Mouse (Mus musculus) limb, embryonic 14.5 days (tissue): ENCODE data around the gene Zfp715. TPM values are rescaled to one million over a fixed set of nuclear protein-coding genes. Genes with fewer than 3 reads are reported as not detected.
"Not testable (repeated sequence)": the region's sequence is repeated elsewhere in the genome, so short reads cannot be mapped to it uniquely, and the experiment has no call there.

Experiments used
- ATAC-seq: fragments of 200-750 bp; cut with Nextera tagmentation; 2 replicates; pipeline ENCODE4 v1.8.0; 2017; ENCODE audit warnings: low read depth, moderate number of reproducible peaks, moderate TSS enrichment; ENCODE audit not compliant: low FRiP score
- DNase-seq: peaks from one replicate; pipeline ENCODE4 v3.0.0-alpha.2; 2015; ENCODE audit warnings: low spot score
- H3K27ac ChIP-seq: fragments of 300-500 bp; sonication (generic); replicated peaks from 2 replicates; pipeline ENCODE4 v1.5.1; 2014; ENCODE audit warnings: low read depth, mild to moderate bottlenecking, low read length, moderate library complexity, mixed read lengths
- H3K27me3 ChIP-seq: fragments of 300-500 bp; sonication (generic); 2 replicates; pipeline ENCODE4 v1.6.1; 2014; ENCODE audit warnings: low read length, mixed read lengths; ENCODE audit not compliant: control insufficient read depth, insufficient read depth
- H3K36me3 ChIP-seq: fragments of 300-500 bp; sonication (generic); 2 replicates; pipeline ENCODE4 v1.6.1; 2014; ENCODE audit warnings: mild to moderate bottlenecking, low read length, moderate library complexity, mixed read lengths; ENCODE audit not compliant: control insufficient read depth, insufficient read depth
- H3K4me1 ChIP-seq: fragments of 300-500 bp; sonication (generic); 2 replicates; pipeline ENCODE4 v1.6.1; 2014; ENCODE audit warnings: antibody characterized with exemption, low read length, mixed read lengths; ENCODE audit not compliant: control insufficient read depth, insufficient read depth
- H3K4me2 ChIP-seq: fragments of 300-500 bp; sonication (generic); replicated peaks from 2 replicates; pipeline ENCODE4 v1.6.1; 2014; ENCODE audit warnings: low read depth, mild to moderate bottlenecking, low read length, moderate library complexity; ENCODE audit not compliant: severe bottlenecking
- H3K4me3 ChIP-seq: fragments of 300-500 bp; sonication (generic); replicated peaks from 2 replicates; pipeline ENCODE4 v1.5.1; 2014; ENCODE audit warnings: low read length
- H3K9ac ChIP-seq: fragments of 300-500 bp; sonication (generic); 2 replicates; pipeline ENCODE4 v1.6.1; 2014; ENCODE audit warnings: mild to moderate bottlenecking, low read depth, low read length, moderate library complexity; ENCODE audit not compliant: severe bottlenecking
- H3K9me3 ChIP-seq: fragments of 300-500 bp; sonication (generic); 2 replicates; pipeline ENCODE4 v1.6.1; 2016; ENCODE audit warnings: low read length; ENCODE audit not compliant: control insufficient read depth
- POLR2A ChIP-seq: fragments of 200-500 bp; IDR thresholded peaks from 2 replicates; pipeline ENCODE4 v1.8.0; 2012; ENCODE audit warnings: inconsistent platforms, mild to moderate bottlenecking, moderate library complexity, borderline replicate concordance; ENCODE audit not compliant: insufficient read depth, insufficient read length; ENCODE audit errors: extremely low read depth
- WGBS: fragments of 180-500 bp; shearing (Covaris S2); extraction: QIAGEN DNeasy Blood & Tissue Kit; methylation state at CpG from one replicate; pipeline ENCODE4 v1.1.7; 2014; 5-methylcytosine and 5-hydroxymethylcytosine counted together
- polyA plus RNA-seq, 2 experiments: library from polyadenylated mRNA; depleted of rRNA in 1 of 2; stranded (reverse) in 1 of 2; unstranded in 1 of 2; fragments of >200 nt; fragmentation: Nextera tagmentation in 1 of 2; extraction: Ambion mirVana in 1 of 2; gene quantifications; 2 replicates each; pipeline versions ENCODE4 v1.2.1 to v1.2.3; 2012 to 2014

Gene Zfp715
- polyA plus RNA-seq, 2 experiments: 14.1 to 16.2 TPM

DNA sequence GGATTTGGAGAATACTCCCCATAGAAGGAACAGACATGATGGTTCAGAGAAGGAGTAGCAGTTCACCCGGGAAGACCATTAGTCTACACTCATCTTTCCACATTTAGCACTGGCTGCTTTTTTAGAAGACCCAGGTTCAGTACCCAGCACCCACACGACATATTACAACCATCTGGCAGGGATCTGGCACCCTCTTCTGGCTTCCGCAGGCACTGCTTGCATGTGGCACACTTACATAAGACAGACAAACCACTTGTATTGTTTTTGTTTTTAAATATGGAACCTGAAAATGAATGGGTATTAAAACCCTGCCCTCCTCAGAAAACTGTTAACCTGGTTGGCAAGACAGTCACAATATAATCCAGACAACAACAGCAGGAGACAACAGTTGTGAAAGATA lies 21.6 kb downstream of the Zfp715 start:
- WGBS: 82% methylated on average over 3 of the region's 3 CpGs
- H3K36me3 ChIP-seq: peaks cover 12% of the 10 kb centered on the region
- H3K4me3 ChIP-seq: no peak overlapping the region
- H3K4me2 ChIP-seq: no peak overlapping the region
- no peak overlapping the region for H3K9ac ChIP-seq
- H3K9me3 ChIP-seq: no peaks in the 10 kb centered on the region
- no peak for ATAC-seq
- no peak for DNase-seq
- no peaks in the 10 kb centered on the region for H3K4me1 ChIP-seq
- no peak for TF ChIP-seq POLR2A
- no peaks in the 10 kb centered on the region for H3K27me3 ChIP-seq
- H3K27ac ChIP-seq: no peak overlapping the region

DNA sequence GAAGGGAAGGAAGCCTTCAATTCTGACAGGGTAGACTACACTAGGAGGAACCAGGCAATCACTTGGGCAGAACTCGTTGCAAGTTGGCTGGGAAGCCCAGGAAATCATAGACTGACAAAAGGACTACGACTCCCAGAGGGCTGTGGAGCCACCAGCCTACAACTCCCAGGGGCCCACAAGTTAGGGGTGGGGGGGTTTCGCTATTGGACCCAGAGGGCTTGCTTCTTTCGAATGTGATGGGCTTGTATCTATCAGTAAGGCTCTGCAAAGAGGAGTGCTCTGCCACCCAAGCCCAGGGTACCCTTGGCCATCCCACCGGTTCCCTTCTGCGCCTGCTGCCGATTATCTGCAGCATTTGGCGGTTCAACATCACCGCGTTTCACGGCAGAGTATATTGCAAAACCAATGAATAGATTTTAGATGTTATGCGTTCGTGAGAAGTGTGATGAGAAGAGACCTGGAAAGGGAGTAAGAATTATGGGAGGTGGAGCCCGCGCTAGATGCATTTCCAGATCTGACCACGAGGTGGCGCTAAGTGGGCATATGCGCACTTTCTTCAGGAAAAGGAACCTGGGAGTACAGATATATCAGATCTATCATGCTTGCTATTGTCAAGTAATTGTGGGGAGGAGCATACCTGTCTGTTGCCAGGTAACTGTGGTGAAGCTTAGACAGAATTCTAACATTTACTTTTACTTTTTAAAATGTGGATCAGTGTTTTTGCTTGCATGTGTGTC lies 30.1 kb downstream of the Zfp715 start:
- Histone ChIP-seq H3K4me2 (peak overlapping the region; percentile 27), H3K4me3 (peak overlapping the region; percentile 16), H3K36me3 (no peaks in the 10 kb centered on the region), H3K4me1 (no peaks in the 10 kb centered on the region), H3K27me3 (no peaks in the 10 kb centered on the region), H3K27ac (no peak overlapping the region), H3K9me3 (no peaks in the 10 kb centered on the region), H3K9ac (peak overlapping the region; percentile 32; the same call in 1 of the 2 replicates)
- TF ChIP-seq POLR2A: no peak
- DNase-seq (peak; percentile 49), ATAC-seq (no peak)
- WGBS: 10% methylated on average over 18 of the region's 18 CpGs

DNA sequence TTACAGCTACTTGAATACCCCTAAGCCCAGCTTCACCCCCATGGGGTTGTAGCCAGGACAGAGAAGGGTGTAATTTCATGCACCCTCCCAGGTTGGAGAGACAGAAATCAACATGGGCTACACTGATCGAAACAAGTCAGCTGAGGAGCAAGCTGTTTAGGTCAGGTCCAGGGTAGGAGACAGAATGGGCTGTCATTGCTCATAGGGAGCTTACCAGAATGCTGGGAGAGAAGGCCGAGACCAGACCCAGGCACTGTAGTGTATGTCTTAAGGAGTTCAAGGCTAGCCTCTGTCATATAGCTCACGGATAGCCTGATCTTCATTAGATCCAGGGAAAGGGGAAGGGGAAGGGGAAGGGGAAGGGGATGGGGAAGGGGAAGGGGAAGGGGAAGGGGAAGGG lies 30.6 kb downstream of the Zfp715 start:
- Histone ChIP-seq H3K9me3 (no peaks in the 10 kb centered on the region), H3K9ac (no peak overlapping the region), H3K4me3 (no peak overlapping the region), H3K27me3 (no peaks in the 10 kb centered on the region), H3K4me2 (no peak overlapping the region), H3K36me3 (no peaks in the 10 kb centered on the region), H3K27ac (no peak overlapping the region), H3K4me1 (no peaks in the 10 kb centered on the region)
- TF ChIP-seq POLR2A: no peak
- WGBS: 74% methylated on average over 2 of the region's 3 CpGs
- ATAC-seq (no peak), DNase-seq (no peak)

DNA sequence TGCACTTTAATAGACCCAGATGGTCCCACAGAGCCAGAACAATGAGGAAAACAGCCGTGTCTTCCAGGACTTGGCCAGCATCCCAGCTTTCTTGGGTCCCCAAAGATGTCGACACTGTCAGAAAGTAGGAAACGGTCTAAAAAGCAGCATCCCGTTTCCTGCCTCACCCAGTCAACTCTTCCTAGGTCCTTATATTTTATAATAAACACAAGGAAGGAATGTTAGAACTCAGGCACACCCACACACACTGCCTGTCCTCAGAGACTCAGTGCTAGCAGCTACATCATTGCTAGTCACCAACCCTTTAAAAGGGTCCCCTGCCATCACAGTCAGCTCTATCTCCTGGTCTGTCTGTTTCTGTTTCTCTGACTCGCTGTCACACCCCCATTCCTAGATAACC lies 35.7 kb downstream of the Zfp715 start:
- Histone ChIP-seq H3K9ac (no peak overlapping the region), H3K36me3 (no peaks in the 10 kb centered on the region), H3K27me3 (no peaks in the 10 kb centered on the region), H3K4me2 (no peak overlapping the region), H3K4me3 (no peak overlapping the region), H3K9me3 (no peaks in the 10 kb centered on the region), H3K27ac (no peak overlapping the region), H3K4me1 (no peaks in the 10 kb centered on the region)
- DNase-seq (peak; percentile 6), ATAC-seq (peak; percentile 44; the same call in 1 of the 2 replicates)
- WGBS: 45% methylated on average over 5 of the region's 5 CpGs
- no peak for TF ChIP-seq POLR2A

DNA sequence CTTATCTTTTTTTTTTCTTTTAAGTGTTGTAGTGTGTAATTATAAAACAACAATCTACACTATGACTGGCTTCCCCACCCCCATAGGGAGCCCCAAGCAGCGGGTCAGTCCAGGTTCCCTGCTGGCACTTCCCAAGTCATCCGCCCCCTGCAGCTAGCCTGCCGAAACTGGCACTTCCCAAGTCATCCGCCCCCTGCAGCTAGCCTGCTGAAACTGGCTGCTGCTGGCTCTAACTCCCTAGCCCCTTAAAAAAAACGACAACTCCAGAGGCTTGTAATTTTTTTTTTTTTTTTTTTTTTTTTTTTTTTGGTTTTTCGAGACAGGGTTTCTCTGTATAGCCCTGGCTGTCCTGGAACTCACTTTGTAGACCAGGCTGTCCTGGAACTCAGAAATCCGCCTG lies 36.9 kb downstream of the Zfp715 start:
- not testable (repeated sequence) for H3K9ac ChIP-seq, H3K9me3 ChIP-seq, H3K4me1 ChIP-seq, H3K4me2 ChIP-seq, ATAC-seq, H3K36me3 ChIP-seq, H3K27me3 ChIP-seq, H3K4me3 ChIP-seq, H3K27ac ChIP-seq, DNase-seq
- WGBS: 45% methylated on average over 6 of the region's 7 CpGs
